Mouse (Mus musculus) lung, embryonic 14.5 days (tissue): ENCODE results near the gene Fars2. TPM values are rescaled to one million over a fixed set of nuclear protein-coding genes. Genes with fewer than 3 reads are reported as not detected.

Experiments used
- ATAC-seq: fragments of 200-750 bp; cut with Nextera tagmentation; 2 replicates; pipeline ENCODE4 v1.8.0; 2017; ENCODE audit warnings: mild to moderate bottlenecking, moderate TSS enrichment, moderate library complexity; ENCODE audit not compliant: insufficient read depth
- DNase-seq: peaks from one replicate; pipeline ENCODE4 v3.0.0-alpha.2; 2015
- H3K27ac ChIP-seq: fragments of 300-500 bp; sonication (generic); 2 replicates; pipeline ENCODE4 v1.5.1; 2014; ENCODE audit warnings: low read depth, mild to moderate bottlenecking, moderate library complexity
- H3K27me3 ChIP-seq: fragments of 300-500 bp; sonication (generic); 2 replicates; pipeline ENCODE4 v1.6.1; 2014; ENCODE audit warnings: low read length, control low read depth; ENCODE audit not compliant: insufficient read depth
- H3K36me3 ChIP-seq: fragments of 300-500 bp; sonication (generic); 2 replicates; pipeline ENCODE4 v1.6.1; 2014; ENCODE audit warnings: control low read depth; ENCODE audit not compliant: insufficient read depth
- H3K4me1 ChIP-seq: fragments of 300-500 bp; sonication (generic); 2 replicates; pipeline ENCODE4 v1.6.1; 2014; ENCODE audit warnings: antibody characterized with exemption, control low read depth; ENCODE audit not compliant: insufficient read depth
- H3K4me2 ChIP-seq: fragments of 300-500 bp; sonication (generic); 2 replicates; pipeline ENCODE4 v1.6.1; 2014; ENCODE audit warnings: mild to moderate bottlenecking
- H3K4me3 ChIP-seq: fragments of 300-500 bp; sonication (generic); 2 replicates; pipeline ENCODE4 v1.5.1; 2014; ENCODE audit warnings: low read depth, low read length
- H3K9ac ChIP-seq: fragments of 300-500 bp; sonication (generic); 2 replicates; pipeline ENCODE4 v1.6.1; 2014
- H3K9me3 ChIP-seq: fragments of 300-500 bp; sonication (generic); 2 replicates; pipeline ENCODE4 v1.6.1; 2016; ENCODE audit warnings: low read depth, low read length, control low read depth
- CTCF ChIP-seq: IDR thresholded peaks from 2 replicates; pipeline ENCODE4 v1.5.1; 2016; ENCODE audit warnings: antibody characterized with exemption, low read depth
- WGBS: fragments of 180-500 bp; shearing (Covaris S2); extraction: QIAGEN DNeasy Blood & Tissue Kit; methylation state at CpG from one replicate; pipeline ENCODE4 v1.1.7; 2014; 5-methylcytosine and 5-hydroxymethylcytosine counted together
- polyA plus RNA-seq: library from polyadenylated mRNA; unstranded; fragments of >200 nt; fragmentation: Nextera tagmentation; extraction: Ambion mirVana; gene quantifications from 2 replicates; pipeline ENCODE4 v1.2.1, GENCODE M21; 2014

Gene Fars2
- polyA plus RNA-seq, 1 experiment from 2014 or later = 29.3 TPM

GRCm38 (mm10) chr13:36282018-36282417 is 164.8 kb downstream of the Fars2 start:
- Histone ChIP-seq H3K27ac (no peak overlapping the region), H3K9me3 (no peaks in the 10 kb centered on the region), H3K4me1 (no peaks in the 10 kb centered on the region), H3K9ac (no peak overlapping the region), H3K27me3 (no peaks in the 10 kb centered on the region), H3K4me2 (no peak overlapping the region), H3K36me3 (no peaks in the 10 kb centered on the region), H3K4me3 (no peak overlapping the region)
- peak; percentile 93 for DNase-seq
- 5% methylated on average over 6 of the region's 6 CpGs for WGBS
- ATAC-seq = no peak
- peak; percentile 86 for TF ChIP-seq CTCF

GRCm38 (mm10) chr13:36282785-36283544 is 165.8 kb downstream of the Fars2 start:
- no peak for ATAC-seq
- Histone ChIP-seq H3K4me1 (no peaks in the 10 kb centered on the region), H3K27ac (no peak overlapping the region), H3K4me3 (no peak overlapping the region), H3K4me2 (no peak overlapping the region), H3K9ac (no peak overlapping the region), H3K9me3 (no peaks in the 10 kb centered on the region), H3K27me3 (no peaks in the 10 kb centered on the region), H3K36me3 (no peaks in the 10 kb centered on the region)
- 45% methylated on average over 7 of the region's 7 CpGs for WGBS
- DNase-seq = no peak
- TF ChIP-seq CTCF = no peak

GRCm38 (mm10) chr13:36283545-36284067 is 166.4 kb downstream of the Fars2 start:
- Histone ChIP-seq H3K4me1 (no peaks in the 10 kb centered on the region), H3K27ac (no peak overlapping the region), H3K36me3 (no peaks in the 10 kb centered on the region), H3K9me3 (no peaks in the 10 kb centered on the region), H3K9ac (no peak overlapping the region), H3K4me3 (no peak overlapping the region), H3K4me2 (no peak overlapping the region), H3K27me3 (no peaks in the 10 kb centered on the region)
- TF ChIP-seq CTCF = no peak
- no peak for DNase-seq
- WGBS = 73% methylated on average over 7 of the region's 7 CpGs
- ATAC-seq = no peak

GRCm38 (mm10) chr13:36284097-36284496 is 166.9 kb downstream of the Fars2 start:
- H3K27me3 ChIP-seq = no peaks in the 10 kb centered on the region
- DNase-seq (no peak), ATAC-seq (no peak)
- no peak overlapping the region for H3K9ac ChIP-seq
- no peaks in the 10 kb centered on the region for H3K4me1 ChIP-seq
- TF ChIP-seq CTCF = no peak
- H3K4me2 ChIP-seq = no peak overlapping the region
- 94% methylated on average over 1 of the region's 1 CpGs for WGBS
- H3K4me3 ChIP-seq = no peak overlapping the region
- H3K27ac ChIP-seq = no peak overlapping the region
- H3K9me3 ChIP-seq = no peaks in the 10 kb centered on the region
- no peaks in the 10 kb centered on the region for H3K36me3 ChIP-seq

- no peaks in the 10 kb centered on the region for H3K9me3 ChIP-seq
- DNase-seq (no peak), ATAC-seq (no peak)
- no peaks in the 10 kb centered on the region for H3K36me3 ChIP-seq
- no peaks in the 10 kb centered on the region for H3K4me1 ChIP-seq
- H3K4me2 ChIP-seq = no peak overlapping the region
- no peak overlapping the region for H3K27ac ChIP-seq
- no peak overlapping the region for H3K9ac ChIP-seq
- 77% methylated on average over 2 of the region's 2 CpGs for WGBS
- no peak for TF ChIP-seq CTCF
- no peaks in the 10 kb centered on the region for H3K27me3 ChIP-seq
- H3K4me3 ChIP-seq = no peak overlapping the region
Observed at GRCm38 (mm10) chr13:36285235-36285634, 168.0 kb downstream of the Fars2 start.

- no peaks in the 10 kb centered on the region for H3K9me3 ChIP-seq
- H3K4me3 ChIP-seq = no peak overlapping the region
- no peak for TF ChIP-seq CTCF
- no peak overlapping the region for H3K9ac ChIP-seq
- no peaks in the 10 kb centered on the region for H3K27me3 ChIP-seq
- ATAC-seq (no peak), DNase-seq (no peak)
- WGBS = 72% methylated on average over 3 of the region's 3 CpGs
- H3K4me2 ChIP-seq = no peak overlapping the region
- peaks cover 11% of the 10 kb centered on the region for H3K4me1 ChIP-seq
- no peaks in the 10 kb centered on the region for H3K36me3 ChIP-seq
- no peak overlapping the region for H3K27ac ChIP-seq
Observed at GRCm38 (mm10) chr13:36293511-36293910, 176.3 kb downstream of the Fars2 start.

- Histone ChIP-seq H3K36me3 (no peaks in the 10 kb centered on the region), H3K9me3 (no peaks in the 10 kb centered on the region), H3K4me2 (no peak overlapping the region), H3K27ac (no peak overlapping the region), H3K27me3 (no peaks in the 10 kb centered on the region), H3K9ac (no peak overlapping the region), H3K4me1 (peaks cover 11% of the 10 kb centered on the region), H3K4me3 (no peak overlapping the region)
- TF ChIP-seq CTCF = no peak
- ATAC-seq (no peak), DNase-seq (peak; percentile 15)
- WGBS = 80% methylated on average over 5 of the region's 5 CpGs
Observed at GRCm38 (mm10) chr13:36294503-36294902, 177.3 kb downstream of the Fars2 start.
